Mouse (Mus musculus): ENCODE data around the gene Entpd3. TPM values are rescaled to one million over a fixed set of nuclear protein-coding genes. Genes with fewer than 3 reads are reported as not detected.

The Entpd3 gene
- polyA plus RNA-seq, 1 experiment from 2014 or later: 5.0 TPM

DNA sequence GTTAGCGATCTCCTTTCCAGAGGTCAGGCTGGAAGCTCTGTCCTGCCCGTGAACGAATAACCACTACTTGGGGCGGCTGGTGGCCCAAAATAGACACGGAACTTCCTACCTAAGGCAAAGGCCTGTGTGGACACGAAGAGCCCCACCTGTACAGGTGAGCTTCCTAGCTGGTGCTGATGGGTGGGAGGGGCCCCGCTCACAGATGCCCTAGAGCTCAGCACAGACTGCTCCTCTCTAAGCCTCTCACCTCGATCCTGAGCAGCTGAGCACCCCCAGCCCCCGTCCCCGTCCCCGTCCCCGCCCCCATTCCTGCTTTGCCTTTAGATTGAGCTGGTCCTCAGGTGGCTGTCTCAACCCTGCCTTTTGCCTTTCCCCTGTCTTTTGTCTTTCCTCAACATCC lies 64.3 kb downstream of the Entpd3 start:
- Histone ChIP-seq H3K27ac (replicated peaks) (no peak overlapping the region), H3K4me1 (peaks cover 24% of the 10 kb centered on the region), H3K9me3 (replicated peaks) (0 out of 2 replicates have a peak, but pooled peaks cover 5% of the 10 kb centered on the region), H3K36me3 (no peaks in the 10 kb centered on the region), H3K4me3 (replicated peaks) (no peak overlapping the region), H3K27me3 (replicated peaks) (no peaks in the 10 kb centered on the region), H3K4me2 (no peak overlapping the region), H3K9ac (replicated peaks) (no peak overlapping the region)
- WGBS: 29% methylated on average over 7 of the region's 12 CpGs
- no peak for ATAC-seq (ENCODE audit: low FRiP score)

GRCm38 (mm10) chr9:120611055-120611454 lies 71.4 kb downstream of the Entpd3 start:
- no peaks in the 10 kb centered on the region for H3K4me1 ChIP-seq
- H3K27ac ChIP-seq (replicated peaks): no peak overlapping the region
- no peaks in the 10 kb centered on the region for H3K36me3 ChIP-seq
- ATAC-seq (ENCODE audit: low FRiP score): no peak
- 0 out of 2 replicates have a peak, but pooled peaks cover 5% of the 10 kb centered on the region for H3K9me3 ChIP-seq (replicated peaks)
- H3K4me3 ChIP-seq (replicated peaks): no peak overlapping the region
- no peaks in the 10 kb centered on the region for H3K27me3 ChIP-seq (replicated peaks)
- H3K9ac ChIP-seq (replicated peaks): no peak overlapping the region
- H3K4me2 ChIP-seq: no peak overlapping the region

DNA sequence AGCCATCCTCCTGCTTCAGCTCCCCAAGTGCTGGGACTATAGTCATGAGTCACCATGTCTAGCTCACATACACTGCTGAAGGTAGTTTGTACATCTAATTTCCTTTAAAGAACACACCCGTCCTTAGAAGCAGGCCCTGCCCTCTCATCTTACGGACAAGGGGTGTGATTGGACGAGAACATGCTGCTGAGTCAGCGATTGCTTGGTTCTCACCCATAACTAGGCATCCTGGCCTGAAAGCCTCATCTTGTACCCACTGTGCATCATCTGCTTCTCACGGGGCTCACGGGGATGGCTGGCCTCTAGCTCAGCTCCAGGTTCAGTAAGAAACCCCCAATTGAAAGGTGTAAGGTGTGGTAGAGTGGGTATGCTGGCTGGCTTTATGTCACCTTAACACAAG lies 74.4 kb downstream of the Entpd3 start:
- peaks cover 2% of the 10 kb centered on the region; the same call in 1 of the 2 replicates for H3K4me1 ChIP-seq
- 91% methylated on average over 6 of the region's 6 CpGs for WGBS
- H3K4me2 ChIP-seq: no peak overlapping the region
- no peak overlapping the region for H3K4me3 ChIP-seq (replicated peaks)
- no peak overlapping the region for H3K27ac ChIP-seq (replicated peaks)
- no peak for ATAC-seq (ENCODE audit: low FRiP score)
- no peaks in the 10 kb centered on the region for H3K27me3 ChIP-seq (replicated peaks)
- no peak overlapping the region for H3K9ac ChIP-seq (replicated peaks)
- H3K36me3 ChIP-seq: no peaks in the 10 kb centered on the region
- H3K9me3 ChIP-seq (replicated peaks): no peaks in the 10 kb centered on the region

Other genes starting within 250 kb of the Entpd3 start
- gene Myrip, start 238.3 kb upstream of the Entpd3 start, polyA plus RNA-seq (2015; fragmentation: Nextera tagmentation; extraction: Ambion mirVana): 8.5 and 10.0 TPM in 2 replicates
- 297 and 338 TPM in 2 replicates for gene Eif1b, start 47.6 kb upstream of the Entpd3 start, polyA plus RNA-seq (2015; fragmentation: Nextera tagmentation; extraction: Ambion mirVana)
- 431 and 489 TPM in 2 replicates for gene Rpl14, start 31.6 kb downstream of the Entpd3 start, polyA plus RNA-seq (2015; fragmentation: Nextera tagmentation; extraction: Ambion mirVana)